Mouse (Mus musculus) liver, adult 2 months (tissue): ENCODE data around the gene Ndufc2. TPM values are rescaled to one million over a fixed set of nuclear protein-coding genes. Genes with fewer than 3 reads are reported as not detected.

Experiments
- DNase-seq: peaks from one replicate; pipeline ENCODE4 v3.0.0-alpha.2; 2011; ENCODE audit warnings: low read depth, low spot score; ENCODE audit errors: extremely low read depth
- H3K27ac ChIP-seq: fragments of 200-500 bp; replicated peaks from 2 replicates; pipeline ENCODE4 v1.5.1; 2012; ENCODE audit warnings: low read depth, mild to moderate bottlenecking, control low read depth, inconsistent platforms, low read length; ENCODE audit not compliant: insufficient read depth
- H3K27me3 ChIP-seq: fragments of 200-500 bp; 2 replicates; pipeline ENCODE4 v1.6.1; 2012; ENCODE audit warnings: mild to moderate bottlenecking, moderate library complexity, low read length, inconsistent platforms; ENCODE audit not compliant: control insufficient read depth, insufficient read depth
- H3K36me3 ChIP-seq: fragments of 200-500 bp; 2 replicates; pipeline ENCODE4 v1.6.1; 2012; ENCODE audit warnings: low read length, inconsistent platforms; ENCODE audit not compliant: control insufficient read depth, insufficient read depth
- H3K4me1 ChIP-seq: fragments of 200-500 bp; 2 replicates; pipeline ENCODE4 v1.6.1; 2011; ENCODE audit warnings: low read length; ENCODE audit not compliant: control insufficient read depth, insufficient read depth
- H3K4me3 ChIP-seq: fragments of 200-500 bp; 2 replicates; pipeline ENCODE4 v1.5.1; 2011; ENCODE audit warnings: low read depth, mild to moderate bottlenecking, control low read depth, low read length, moderate library complexity; ENCODE audit not compliant: insufficient read depth
- H3K79me2 ChIP-seq: fragments of 200-500 bp; 2 replicates; pipeline ENCODE4 v1.6.1; 2012; ENCODE audit warnings: inconsistent platforms, mild to moderate bottlenecking, low read length, moderate library complexity; ENCODE audit not compliant: control insufficient read depth, insufficient read depth
- H3K9ac ChIP-seq: fragments of 200-500 bp; 2 replicates; pipeline ENCODE4 v1.6.1; 2012; ENCODE audit warnings: low read depth, mild to moderate bottlenecking, control low read depth, inconsistent platforms, low read length
- CTCF ChIP-seq: fragments of 200-500 bp; IDR thresholded peaks from 2 replicates; pipeline ENCODE4 v1.5.1; 2011; ENCODE audit warnings: low read depth, low read length, control low read depth
- POLR2A ChIP-seq: fragments of 200-500 bp; IDR thresholded peaks from 2 replicates; pipeline ENCODE4 v1.6.1; 2011; ENCODE audit warnings: low read length, control low read depth; ENCODE audit not compliant: insufficient read depth; ENCODE audit errors: extremely low read depth
- WGBS: fragments of 180-500 bp; shearing (Covaris S2); methylation state at CpG from one replicate; pipeline ENCODE4 v1.1.7; 2018; 5-methylcytosine and 5-hydroxymethylcytosine counted together
- polyA plus RNA-seq: library from polyadenylated mRNA; depleted of rRNA; stranded (reverse); fragments of >200 nt; gene quantifications from 2 replicates; pipeline ENCODE4 v1.2.3, GENCODE M21; 2012
- total RNA-seq: library from RNA; depleted of rRNA; stranded (reverse); fragments of >200 nt; gene quantifications from 2 replicates; pipeline ENCODE4 v1.2.3, GENCODE M21; 2014

The Ndufc2 gene
- total and polyA plus RNA-seq, 2 experiments, result 204 to 221 TPM

DNA sequence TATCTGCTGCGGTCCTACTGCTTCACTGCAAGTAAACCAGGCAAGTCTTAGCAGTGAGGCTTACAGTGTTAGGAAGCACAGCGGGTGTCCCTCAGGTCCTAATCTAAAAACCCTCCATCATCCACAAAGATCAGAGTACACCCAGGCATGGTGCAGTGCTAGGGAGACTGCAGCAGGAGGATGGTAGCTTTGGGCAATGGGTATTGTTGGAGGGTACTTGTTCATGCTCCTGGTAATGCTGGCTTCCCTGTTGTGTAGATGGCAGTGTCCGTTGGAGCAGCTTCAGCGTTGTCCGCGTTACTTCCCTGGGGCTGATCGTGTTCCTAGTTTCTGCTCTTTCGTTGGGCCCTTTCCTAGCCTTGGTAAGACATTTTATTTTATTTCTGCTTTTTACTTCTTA is 17.1 kb upstream of the Ndufc2 start:
- peaks cover 30% of the 10 kb centered on the region for H3K36me3 ChIP-seq
- 88% methylated on average over 8 of the region's 8 CpGs for WGBS
- DNase-seq, result no peak

DNA sequence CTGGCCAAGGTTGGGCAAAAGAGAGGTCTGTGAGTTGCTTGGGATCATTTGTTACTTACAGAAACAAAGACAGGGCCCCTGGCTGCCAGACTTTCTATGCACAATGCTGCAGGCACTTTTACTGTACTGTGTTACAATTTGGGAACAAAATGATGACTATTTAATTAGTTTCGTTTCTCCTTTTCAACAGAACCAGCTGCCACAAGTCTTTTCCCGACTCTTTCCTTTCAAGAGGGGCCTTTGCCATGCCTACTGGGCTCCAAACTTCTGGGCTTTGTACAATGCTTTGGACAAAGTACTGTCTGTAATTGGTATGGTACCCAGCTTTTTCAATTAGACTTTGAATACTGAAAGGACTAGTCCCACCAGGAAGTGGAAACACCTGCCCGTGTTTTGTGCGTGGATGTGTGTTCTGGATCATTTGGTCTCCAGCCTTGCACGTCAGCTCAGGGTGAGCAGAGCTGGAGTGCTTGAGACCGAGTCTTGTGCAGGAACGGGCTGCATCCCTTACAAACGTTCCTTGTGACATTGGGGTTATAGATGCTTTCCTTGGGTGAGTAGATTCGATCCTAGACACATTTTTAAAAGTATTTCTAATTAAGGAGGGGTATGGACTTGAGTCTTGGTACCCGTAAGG is 16.2 kb upstream of the Ndufc2 start:
- H3K4me1 ChIP-seq, result no peaks in the 10 kb centered on the region
- H3K36me3 ChIP-seq, result peaks cover 24% of the 10 kb centered on the region
- no peak overlapping the region for H3K9ac ChIP-seq
- no peak for DNase-seq
- no peaks in the 10 kb centered on the region for H3K27me3 ChIP-seq
- WGBS, result 93% methylated on average over 10 of the region's 10 CpGs
- H3K27ac ChIP-seq, result no peak overlapping the region
- no peak overlapping the region for H3K4me3 ChIP-seq
- no peaks in the 10 kb centered on the region for H3K79me2 ChIP-seq
- TF ChIP-seq CTCF (no peak), POLR2A (no peak)

More for the DNA sequence above, 17.1 kb upstream of the Ndufc2 start:
- Histone ChIP-seq H3K79me2 (no peaks in the 10 kb centered on the region), H3K27ac (no peak overlapping the region), H3K4me3 (no peak overlapping the region), H3K4me1 (no peaks in the 10 kb centered on the region), H3K9ac (no peak overlapping the region), H3K27me3 (no peaks in the 10 kb centered on the region)
- TF ChIP-seq CTCF, result no peak
- TF ChIP-seq POLR2A, result no peak

DNA sequence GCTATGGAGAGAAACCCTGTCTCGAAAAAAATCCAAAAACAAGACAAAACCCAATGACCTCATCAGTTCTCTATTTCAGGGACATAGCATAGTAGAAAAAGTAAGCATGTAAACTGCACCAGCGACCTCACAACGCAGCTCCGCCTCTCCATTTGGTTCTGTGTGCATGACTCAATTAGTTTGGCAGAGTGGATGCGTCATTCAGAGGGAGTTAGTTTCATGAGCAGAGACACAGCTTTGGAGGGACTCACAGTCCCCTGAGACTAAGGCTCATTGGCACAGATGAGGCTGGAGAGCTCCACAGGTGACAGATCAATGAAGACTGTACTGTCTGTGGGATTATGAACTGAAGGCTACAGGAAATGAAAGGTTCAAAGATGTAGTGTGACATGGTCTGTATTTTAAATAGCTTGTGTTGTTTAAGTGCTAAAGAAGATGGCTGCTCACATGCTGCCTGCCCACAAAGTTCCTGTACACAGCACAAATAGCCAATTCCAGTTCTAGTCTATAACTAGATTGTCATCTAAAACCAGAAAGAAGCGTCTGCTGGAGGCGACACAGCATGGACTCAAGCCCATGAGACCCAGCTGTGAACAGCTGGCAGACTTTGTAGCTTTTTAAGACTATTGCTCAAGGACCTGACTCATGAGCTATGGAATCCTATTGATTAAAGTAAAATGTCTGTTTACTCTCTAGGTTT is 13.5 kb upstream of the Ndufc2 start:
- Histone ChIP-seq H3K36me3 (peaks cover 16% of the 10 kb centered on the region; the same call in 1 of the 2 replicates), H3K27ac (0 out of 2 replicates have a peak overlapping the region, but pooled peaks have one; percentile 16), H3K27me3 (no peaks in the 10 kb centered on the region), H3K4me1 (no peaks in the 10 kb centered on the region), H3K4me3 (no peak overlapping the region), H3K79me2 (no peaks in the 10 kb centered on the region), H3K9ac (no peak overlapping the region)
- WGBS, result 92% methylated on average over 7 of the region's 7 CpGs
- TF ChIP-seq CTCF, result no peak
- no peak for TF ChIP-seq POLR2A
- no peak for DNase-seq

DNA sequence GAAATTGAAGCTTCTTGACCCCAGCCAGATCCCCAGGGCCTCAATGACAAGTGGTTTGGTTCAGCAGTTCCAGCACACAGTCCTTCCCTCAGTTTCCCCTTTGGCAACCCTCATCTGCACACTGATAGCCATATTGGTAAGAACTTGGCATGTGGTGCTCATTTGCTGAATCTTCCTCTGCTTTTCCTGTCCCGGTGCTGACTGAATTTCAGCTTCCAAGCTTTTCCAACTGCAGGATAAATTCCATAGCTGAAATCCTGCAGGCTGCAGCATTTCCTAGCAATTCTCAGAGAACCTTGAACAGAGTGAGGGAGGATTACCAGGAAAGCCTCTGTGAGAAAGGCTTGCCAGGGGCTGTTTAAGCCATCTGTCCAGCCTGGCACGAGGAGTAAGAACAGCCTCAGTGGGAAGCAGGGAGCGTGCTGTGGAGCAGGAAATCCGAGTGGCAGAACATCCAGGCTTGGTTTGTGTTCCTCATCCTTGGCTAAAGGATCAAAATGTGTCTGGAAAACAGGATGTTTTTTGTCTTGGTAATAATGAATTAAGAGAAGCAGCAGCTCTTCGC is 12.9 kb upstream of the Ndufc2 start:
- no peak for DNase-seq
- no peak overlapping the region for H3K4me3 ChIP-seq
- H3K27ac ChIP-seq, result 0 out of 2 replicates have a peak overlapping the region, but pooled peaks have one; percentile 16
- no peaks in the 10 kb centered on the region for H3K27me3 ChIP-seq
- no peak for TF ChIP-seq POLR2A
- no peaks in the 10 kb centered on the region for H3K79me2 ChIP-seq
- no peaks in the 10 kb centered on the region for H3K4me1 ChIP-seq
- H3K36me3 ChIP-seq, result peaks cover 20% of the 10 kb centered on the region
- H3K9ac ChIP-seq, result no peak overlapping the region
- 86% methylated on average over 5 of the region's 5 CpGs for WGBS

DNA sequence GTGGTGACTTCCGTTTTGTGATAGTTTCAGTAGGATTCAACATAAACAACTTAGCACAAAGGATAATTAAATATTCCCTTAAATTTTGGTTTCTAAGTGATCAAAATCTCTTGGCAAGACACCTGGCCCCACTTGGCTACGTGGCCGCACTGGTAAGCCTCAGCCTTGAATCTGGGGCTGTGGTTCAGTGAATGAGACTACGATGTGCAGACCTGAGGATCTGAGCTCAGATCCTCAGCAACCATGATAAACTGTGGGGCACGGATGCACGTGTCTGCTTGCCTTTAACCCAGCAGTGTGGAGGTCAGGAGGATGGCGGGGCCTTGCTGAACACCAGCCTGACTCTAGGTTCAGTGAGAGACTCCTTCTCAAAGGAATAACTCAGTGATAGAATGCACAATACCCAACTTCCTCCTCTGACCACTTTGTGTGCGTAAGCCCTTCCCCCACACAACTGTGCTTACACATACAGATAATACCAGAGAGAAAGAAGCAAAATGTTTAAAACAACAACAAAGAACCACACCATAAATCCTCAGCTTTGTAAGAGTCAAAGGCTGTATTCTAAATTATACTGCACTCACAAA is 12.1 kb upstream of the Ndufc2 start:
- TF ChIP-seq POLR2A (no peak), CTCF (no peak)
- no peak overlapping the region for H3K9ac ChIP-seq
- H3K27ac ChIP-seq, result no peak overlapping the region
- no peaks in the 10 kb centered on the region for H3K79me2 ChIP-seq
- WGBS, result 89% methylated on average over 8 of the region's 8 CpGs
- H3K36me3 ChIP-seq, result peaks cover 21% of the 10 kb centered on the region
- H3K4me1 ChIP-seq, result no peaks in the 10 kb centered on the region
- DNase-seq, result no peak
- H3K27me3 ChIP-seq, result no peaks in the 10 kb centered on the region
- H3K4me3 ChIP-seq, result no peak overlapping the region
